Mouse (Mus musculus): ENCODE results near the gene Actr10. TPM values are rescaled to one million over a fixed set of nuclear protein-coding genes. Genes with fewer than 3 reads are reported as not detected.

The Actr10 gene
- total RNA-seq, 2 experiments from 2014 or later = 11.7 to 48.6 TPM

- no peak for ATAC-seq (replicated peaks; ENCODE audit: low FRiP score, poor library complexity, severe bottlenecking)
Measured at GRCm38 (mm10) chr12:71006901-71007300, 69.2 kb downstream of the Actr10 start.

- no peak for ATAC-seq (replicated peaks; ENCODE audit: low FRiP score, poor library complexity, severe bottlenecking)
Measured at GRCm38 (mm10) chr12:71009769-71010168, 72.1 kb downstream of the Actr10 start.

Other genes starting within 250 kb of the Actr10 start
- 0.42 and 1.4 TPM in 2 replicates for gene Frmd6, start 112.3 kb upstream of the Actr10 start, total RNA-seq (2015; ENCODE audit: low replicate concordance)
- gene Frmd6, start 112.3 kb upstream of the Actr10 start, total RNA-seq (2017; ENCODE audit: low replicate concordance) = 2.3 and 3.2 TPM in 2 replicates
- gene Psma3, start 36.8 kb downstream of the Actr10 start, total RNA-seq (2015; ENCODE audit: low replicate concordance) = 161 and 236 TPM in 2 replicates
- 151 and 160 TPM in 2 replicates for gene Psma3, start 36.8 kb downstream of the Actr10 start, total RNA-seq (2017; ENCODE audit: low replicate concordance)
- gene Arid4a, start 78.1 kb downstream of the Actr10 start, total RNA-seq (2015; ENCODE audit: low replicate concordance) = 44.7 and 54.1 TPM in 2 replicates
- 92.0 and 107 TPM in 2 replicates for gene Arid4a, start 78.1 kb downstream of the Actr10 start, total RNA-seq (2017; ENCODE audit: low replicate concordance)
- not detected in 2 replicates for gene Tomm20l, start 173.6 kb downstream of the Actr10 start, total RNA-seq (2015; ENCODE audit: low replicate concordance)
- not detected in 2 replicates for gene Tomm20l, start 173.6 kb downstream of the Actr10 start, total RNA-seq (2017; ENCODE audit: low replicate concordance)
- gene Timm9, start 198.8 kb downstream of the Actr10 start, total RNA-seq (2015; ENCODE audit: low replicate concordance) = 10.5 and 21.0 TPM in 2 replicates
- gene Timm9, start 198.8 kb downstream of the Actr10 start, total RNA-seq (2017; ENCODE audit: low replicate concordance) = 5.8 and 11.7 TPM in 2 replicates
- 9.2 and 19.5 TPM in 2 replicates for gene 2700049A03Rik, start 199.0 kb downstream of the Actr10 start, total RNA-seq (2015; ENCODE audit: low replicate concordance)
- 16.0 and 17.3 TPM in 2 replicates for gene 2700049A03Rik, start 199.0 kb downstream of the Actr10 start, total RNA-seq (2017; ENCODE audit: low replicate concordance)

Data from erythroid progenitor cell, adult 5-6 weeks (primary cell).